Mouse (Mus musculus): ENCODE data around the gene Entpd5.

Entpd5 gene

GRCm38 (mm10) chr12:84347192-84347591 lies 61.6 kb downstream of the Entpd5 start:
- peak; percentile 28 to 72 for DNase-seq (ENCODE audit: inconsistent age in 2 of 2, low spot score in 1 of 2)

DNA sequence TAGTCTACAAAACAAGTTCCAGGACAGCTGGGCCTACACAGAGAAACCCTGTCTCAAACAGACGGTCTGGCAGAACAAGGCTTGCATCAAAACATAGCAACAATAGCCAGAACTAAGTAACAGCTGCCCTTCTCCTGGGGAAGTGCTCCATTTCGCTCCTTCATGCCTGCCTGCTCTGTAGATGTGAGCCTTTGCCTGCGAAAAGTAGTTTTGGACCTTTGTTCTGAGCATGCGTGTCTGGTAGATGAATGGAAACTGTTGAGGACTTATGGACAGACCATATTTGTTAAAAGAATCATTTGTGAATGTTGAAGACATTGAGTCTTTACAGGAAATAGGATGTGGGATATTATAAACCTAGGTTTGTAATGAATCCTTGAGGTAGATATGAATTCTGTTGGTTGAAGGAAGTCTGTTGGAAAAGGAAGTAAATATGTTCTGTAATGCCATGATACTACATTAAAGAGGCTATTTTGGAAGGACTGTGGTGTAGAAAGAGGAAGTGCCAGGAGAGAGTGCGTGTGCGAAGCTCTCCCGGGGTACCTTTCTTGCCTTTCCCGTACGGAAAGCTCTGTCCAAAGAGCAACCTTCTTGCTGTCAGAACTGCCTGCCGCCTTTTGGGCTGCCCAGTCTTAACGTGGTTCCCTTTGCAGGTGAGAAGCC lies 71.7 kb downstream of the Entpd5 start:
- DNase-seq (ENCODE audit: inconsistent age in 2 of 2, low spot score in 1 of 2): no peak

GRCm38 (mm10) chr12:84327111-84327512 lies 81.7 kb downstream of the Entpd5 start:
- peak; percentile 23 to 61 for DNase-seq (ENCODE audit: inconsistent age in 2 of 2, low spot score in 1 of 2)
